In the genomic region with DNA sequence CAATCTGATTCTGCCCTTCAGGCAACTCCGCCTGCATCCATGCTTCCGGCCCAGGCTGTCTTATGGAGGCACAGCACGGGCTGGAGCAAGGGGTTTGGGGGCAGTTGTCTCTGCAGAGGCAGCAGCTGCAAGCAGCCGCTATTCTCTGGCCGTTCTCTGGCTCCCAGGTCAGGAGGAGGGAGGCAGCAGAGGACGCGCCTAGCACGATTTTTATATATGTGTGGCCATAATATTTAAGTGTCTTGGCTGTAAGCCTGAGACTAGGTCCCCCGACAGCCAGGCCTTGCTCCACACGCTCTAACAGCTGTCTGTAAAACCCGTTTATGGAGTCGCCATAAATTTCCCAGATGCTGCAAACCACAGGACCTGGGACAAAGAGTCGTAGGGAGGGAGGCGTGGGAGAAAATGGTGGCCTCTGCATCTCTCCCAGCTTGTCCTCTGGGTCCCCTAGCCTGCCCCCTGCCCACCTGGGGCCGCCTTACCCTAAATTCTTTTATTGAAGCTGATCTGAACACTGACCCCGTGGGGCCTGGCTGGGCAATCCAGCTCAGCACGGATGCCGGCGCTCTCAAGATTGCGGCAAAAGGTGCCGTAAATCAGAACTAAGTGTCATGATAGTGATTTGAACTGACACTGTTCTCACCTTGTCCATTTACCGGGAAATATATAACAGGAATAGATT, we compare ENCODE assay signal across 8 mouse cellular contexts. TPM values are rescaled to one million over a fixed set of nuclear protein-coding genes. Genes with fewer than 3 reads are reported as not detected.
A peak's percentile ranks its signal among the peaks of the same experiment; 100 is the strongest.
DNase-seq lines count a peak whose midpoint lies in the region; ATAC-seq and TF ChIP-seq lines count a peak whose summit lies in the region.

No protein-coding gene starts in this region.

- no peak overlapping the region for H3K4me3 ChIP-seq in midbrain, embryonic 11.5 days (ENCODE audit: low read depth, low read length)
- no peak overlapping the region for H3K4me3 ChIP-seq in midbrain, postnatal 0 days (ENCODE audit: low read depth, low read length)
- H3K4me3 ChIP-seq in hindbrain, embryonic 10.5 days: peak overlapping the region; percentile 22; the same call in 1 of the 2 replicates
- peak overlapping the region; percentile 23 for H3K4me3 ChIP-seq in limb, embryonic 13.5 days
- no peak overlapping the region for H3K4me3 ChIP-seq in left cerebral cortex, adult 2 months

- H3K9me3 ChIP-seq in midbrain, embryonic 11.5 days (ENCODE audit: control insufficient read depth, low read length): no peaks in the 10 kb centered on the region
- no peaks in the 10 kb centered on the region for H3K9me3 ChIP-seq in midbrain, postnatal 0 days (ENCODE audit: low read length)
- no peaks in the 10 kb centered on the region for H3K9me3 ChIP-seq in hindbrain, embryonic 10.5 days
- H3K9me3 ChIP-seq in limb, embryonic 13.5 days: no peaks in the 10 kb centered on the region

- peak overlapping the region; percentile 26 for H3K9ac ChIP-seq in midbrain, embryonic 11.5 days (ENCODE audit: low read length)
- no peak overlapping the region for H3K9ac ChIP-seq in midbrain, postnatal 0 days (replicated peaks; ENCODE audit: low read length, poor library complexity, severe bottlenecking)
- peak overlapping the region; percentile 57 for H3K9ac ChIP-seq in limb, embryonic 13.5 days

- H3K4me1 ChIP-seq in midbrain, embryonic 11.5 days (ENCODE audit: control insufficient read depth, insufficient read depth, low read length): no peaks in the 10 kb centered on the region; the same call in 1 of the 2 replicates
- no peaks in the 10 kb centered on the region for H3K4me1 ChIP-seq in midbrain, postnatal 0 days (ENCODE audit: insufficient read depth, low read length)
- H3K4me1 ChIP-seq in hindbrain, embryonic 10.5 days (replicated peaks): peaks cover 35% of the 10 kb centered on the region
- H3K4me1 ChIP-seq in limb, embryonic 13.5 days: peaks cover 47% of the 10 kb centered on the region

- H3K27me3 ChIP-seq in midbrain, embryonic 11.5 days (ENCODE audit: control insufficient read depth, insufficient read depth, low read length): no peaks in the 10 kb centered on the region
- H3K27me3 ChIP-seq in midbrain, postnatal 0 days (ENCODE audit: insufficient read depth, low read length): no peaks in the 10 kb centered on the region
- H3K27me3 ChIP-seq in hindbrain, embryonic 10.5 days (ENCODE audit: insufficient read depth, poor library complexity, severe bottlenecking): peaks cover 30% of the 10 kb centered on the region
- H3K27me3 ChIP-seq in limb, embryonic 13.5 days: peaks cover 57% of the 10 kb centered on the region

- TF ChIP-seq CTCF in midbrain, postnatal 0 days (IDR thresholded peaks at IDR 0.05): no peak
- TF ChIP-seq CTCF in left cerebral cortex, adult 2 months (IDR thresholded peaks at IDR 0.05): no peak

- H3K4me2 ChIP-seq in midbrain, embryonic 11.5 days: peak overlapping the region; percentile 10; the same call in 1 of the 2 replicates
- H3K4me2 ChIP-seq in midbrain, postnatal 0 days (ENCODE audit: low read depth, low read length, poor library complexity, severe bottlenecking): no peak overlapping the region
- peak overlapping the region; percentile 62 for H3K4me2 ChIP-seq in limb, embryonic 13.5 days (replicated peaks)

- H3K36me3 ChIP-seq in midbrain, embryonic 11.5 days (ENCODE audit: control insufficient read depth, insufficient read depth, low read length): no peaks in the 10 kb centered on the region
- H3K36me3 ChIP-seq in midbrain, postnatal 0 days (ENCODE audit: insufficient read depth, low read length): no peaks in the 10 kb centered on the region
- no peaks in the 10 kb centered on the region for H3K36me3 ChIP-seq in hindbrain, embryonic 10.5 days
- H3K36me3 ChIP-seq in limb, embryonic 13.5 days: no peaks in the 10 kb centered on the region

- ATAC-seq in midbrain, embryonic 11.5 days (ENCODE audit: low FRiP score): 0 out of 2 replicates have a peak, but pooled peaks have one; percentile 19
- no peak for ATAC-seq in midbrain, postnatal 0 days (ENCODE audit: low FRiP score)
- peak; percentile 89 for ATAC-seq in limb, embryonic 13.5 days (ENCODE audit: low FRiP score, low read depth)
- ATAC-seq in granulocyte monocyte progenitor cell, adult 5-6 weeks (replicated peaks; ENCODE audit: poor library complexity, severe bottlenecking): no peak

- peak; percentile 88 for DNase-seq in midbrain, embryonic 11.5 days (ENCODE audit: low spot score, missing footprints)
- no peak for DNase-seq in midbrain, postnatal 0 days (ENCODE audit: low spot score)
- peak; percentile 45 for DNase-seq in hindbrain, embryonic 10.5 days (ENCODE audit: low spot score)
- DNase-seq in yolk sac, embryonic 10.5 days (ENCODE audit: low spot score): peak; percentile 7
- no peak for DNase-seq in layer of hippocampus, adult 9-11 months
- DNase-seq in left cerebral cortex, adult 2 months (ENCODE audit: extremely low spot score in 1 of 2, low spot score in 2 of 2): no peak

- 18% methylated on average over 22 of the region's 22 CpGs for WGBS in midbrain, embryonic 11.5 days
- 29% methylated on average over 22 of the region's 22 CpGs for WGBS in midbrain, postnatal 0 days
- WGBS in hindbrain, embryonic 10.5 days: 23% methylated on average over 22 of the region's 22 CpGs
- 3% methylated on average over 22 of the region's 22 CpGs for WGBS in limb, embryonic 13.5 days

- intact Hi-C loops in left cerebral cortex, adult 2 months (cut with DNase I): no loop called here

- no peak overlapping the region for H3K27ac ChIP-seq in midbrain, embryonic 11.5 days (ENCODE audit: low read depth, low read length)
- no peak overlapping the region for H3K27ac ChIP-seq in midbrain, postnatal 0 days (ENCODE audit: low read depth, low read length)
- H3K27ac ChIP-seq in hindbrain, embryonic 10.5 days: peak overlapping the region; percentile 81
- H3K27ac ChIP-seq in limb, embryonic 13.5 days: peak overlapping the region; percentile 74; the same call in 1 of the 2 replicates
- H3K27ac ChIP-seq in left cerebral cortex, adult 2 months: no peak overlapping the region

RNA-seq across cellular contexts. Expression of gene Mvb12b, which starts 32.3 kb away (rescaled TPM):
- 36.6 and 38.1 TPM in 2 replicates for polyA plus RNA-seq in midbrain, embryonic 11.5 days (2014; fragmentation: Nextera tagmentation; extraction: Ambion mirVana)
- 133 and 155 TPM in 2 replicates for total RNA-seq in midbrain, postnatal 0 days (2014; rRNA removed)
- 48.8 and 68.1 TPM in 2 replicates for polyA plus RNA-seq in midbrain, postnatal 0 days (2015; fragmentation: Nextera tagmentation; extraction: Ambion mirVana)
- polyA plus RNA-seq in hindbrain, embryonic 10.5 days (2016; fragmentation: Nextera tagmentation; extraction: Ambion mirVana): 22.7 and 28.8 TPM in 2 replicates
- 22.6 and 23.8 TPM in 2 replicates for polyA plus RNA-seq in limb, embryonic 13.5 days (2015; fragmentation: Nextera tagmentation; extraction: Ambion mirVana)
- 46.2 and 58.5 TPM in 2 replicates for total RNA-seq in granulocyte monocyte progenitor cell, adult 5-6 weeks (2014; fragmentation: Nextera tagmentation)
- total RNA-seq in granulocyte monocyte progenitor cell, adult 5-6 weeks (2017): 14.7 and 16.6 TPM in 2 replicates
- total RNA-seq in left cerebral cortex, adult 2 months (2021): 10 to 100 TPM; 74.6 to 78.4 TPM

Comparison
In these comparisons a context has a peak if more than half of its experiments do, and no peak if none do; other contexts are left out.
1. ATAC-seq: peak in midbrain, embryonic 11.5 days (single experiment) and limb, embryonic 13.5 days (single experiment); none in midbrain, postnatal 0 days (single experiment) and granulocyte monocyte progenitor cell, adult 5-6 weeks (single experiment).
2. DNase-seq: peak in midbrain, embryonic 11.5 days (single experiment), hindbrain, embryonic 10.5 days (single experiment) and yolk sac, embryonic 10.5 days (single experiment); none in midbrain, postnatal 0 days (single experiment), layer of hippocampus, adult 9-11 months (single experiment) and left cerebral cortex, adult 2 months (0 of 2).
3. H3K27ac ChIP-seq: peak in hindbrain, embryonic 10.5 days (single experiment) and limb, embryonic 13.5 days (single experiment); none in midbrain, embryonic 11.5 days (single experiment), midbrain, postnatal 0 days (single experiment) and left cerebral cortex, adult 2 months (single experiment).
4. H3K4me3 ChIP-seq: peak in hindbrain, embryonic 10.5 days (single experiment) and limb, embryonic 13.5 days (single experiment); none in midbrain, embryonic 11.5 days (single experiment), midbrain, postnatal 0 days (single experiment) and left cerebral cortex, adult 2 months (single experiment).